Mouse (Mus musculus): Measurements from ENCODE around the gene Kap. TPM values are rescaled to one million over a fixed set of nuclear protein-coding genes. Genes with fewer than 3 reads are reported as not detected.
"Not testable (repeated sequence)": the region's sequence is repeated elsewhere in the genome, so short reads cannot be mapped to it uniquely, and the experiment has no call there.

The Kap gene
- not detected in 2 replicates for polyA plus RNA-seq (2012; rRNA removed)

DNA sequence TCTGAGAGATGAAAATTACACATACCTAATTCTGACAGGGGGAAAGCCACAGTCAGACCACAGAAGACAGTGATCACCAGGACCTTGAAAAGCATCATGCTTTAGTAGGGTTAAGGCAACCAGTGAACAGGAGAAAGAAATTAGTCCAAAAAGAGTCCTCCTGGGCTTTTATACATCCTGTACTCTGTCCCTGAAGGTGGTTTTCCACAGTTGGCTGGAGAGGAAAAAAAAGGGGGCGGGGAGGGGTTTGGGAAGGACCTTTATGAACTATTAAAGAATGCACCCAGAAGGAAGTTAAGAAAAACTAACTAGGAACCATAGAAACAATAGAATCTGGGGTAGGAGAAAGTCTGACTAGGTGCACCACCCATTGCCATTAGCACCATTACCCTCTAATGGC lies at the start of gene Kap:
TSS of gene Kap (minus strand) at position 237 of the 400 bp plus-strand sequence.
- Histone ChIP-seq H3K4me3 (ENCODE audit: insufficient read depth, low read length) (no peak within 1 kb of the TSS), H3K27ac (ENCODE audit: insufficient read depth, low read length) (no peak within 1 kb of the TSS), H3K4me1 (ENCODE audit: control insufficient read depth, insufficient read depth, low read length) (no peaks in the 10 kb centered on the region)
- TF ChIP-seq CTCF (IDR thresholded peaks at IDR 0.05; ENCODE audit: extremely low read depth, insufficient read depth, low read length) (no peak), POLR2A (IDR thresholded peaks at IDR 0.05; ENCODE audit: extremely low read depth, insufficient read depth, low read length) (no peak)

DNA sequence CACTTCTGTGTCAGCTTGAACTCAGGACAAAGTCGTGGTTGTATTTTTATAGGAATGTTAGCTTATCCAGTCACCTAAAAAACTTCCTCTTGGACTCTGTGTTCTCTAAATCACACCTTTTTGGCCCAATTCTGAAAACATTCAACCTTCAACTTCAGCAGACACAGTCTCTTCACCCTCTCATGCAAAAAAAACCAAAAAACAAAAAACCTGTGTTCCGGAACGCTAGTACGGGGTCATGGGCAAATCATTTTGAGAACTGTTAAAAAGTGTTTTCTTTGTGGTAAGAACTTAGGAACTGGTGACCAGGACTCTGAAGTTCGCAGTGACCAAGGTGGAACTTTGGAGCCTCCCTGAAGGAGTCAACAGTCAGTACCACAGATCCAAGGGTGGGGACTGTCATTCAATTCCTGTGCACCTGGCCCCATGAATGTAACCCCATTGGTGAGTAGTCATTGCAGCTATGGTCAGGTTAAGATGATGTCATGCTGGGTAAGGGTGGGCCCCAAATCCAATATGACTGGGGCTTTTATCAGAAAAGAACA lies 32.4 kb upstream of the Kap start:
- Histone ChIP-seq H3K27ac (ENCODE audit: insufficient read depth, low read length) (no peak overlapping the region), H3K4me3 (ENCODE audit: insufficient read depth, low read length) (no peak overlapping the region), H3K4me1 (ENCODE audit: control insufficient read depth, insufficient read depth, low read length) (no peaks in the 10 kb centered on the region)
- TF ChIP-seq POLR2A (IDR thresholded peaks at IDR 0.05; ENCODE audit: extremely low read depth, insufficient read depth, low read length): no peak
- no peak for TF ChIP-seq CTCF (IDR thresholded peaks at IDR 0.05; ENCODE audit: extremely low read depth, insufficient read depth, low read length)

DNA sequence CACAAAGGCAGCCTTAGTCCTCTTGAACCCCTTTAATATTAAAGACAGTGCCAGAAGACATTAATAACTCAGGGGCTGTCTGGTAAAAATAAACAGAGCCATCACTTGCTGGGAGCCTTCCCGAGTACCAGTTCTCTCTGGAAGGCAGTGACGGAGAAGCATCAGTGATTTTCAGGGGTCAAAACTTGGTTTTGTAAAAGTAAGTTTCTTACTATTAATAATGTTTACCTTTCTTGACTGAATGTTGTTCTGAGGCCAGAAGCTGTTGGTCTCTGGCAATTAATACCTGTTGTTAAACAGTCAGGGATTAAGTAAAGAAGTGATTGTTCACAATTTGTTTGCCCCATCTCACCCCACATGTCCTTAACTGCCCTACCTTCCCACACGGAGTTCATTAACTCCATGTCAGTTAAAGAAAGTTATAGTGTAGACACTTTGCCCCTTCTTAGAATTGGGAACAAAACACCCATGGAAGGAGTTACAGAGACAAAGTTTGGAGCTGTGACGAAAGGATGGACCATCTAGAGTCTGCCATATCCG lies 30.0 kb upstream of the Kap start:
- TF ChIP-seq POLR2A (IDR thresholded peaks at IDR 0.05; ENCODE audit: extremely low read depth, insufficient read depth, low read length) (no peak), CTCF (IDR thresholded peaks at IDR 0.05; ENCODE audit: extremely low read depth, insufficient read depth, low read length) (no peak)
- Histone ChIP-seq H3K4me3 (ENCODE audit: insufficient read depth, low read length) (no peak overlapping the region), H3K4me1 (ENCODE audit: control insufficient read depth, insufficient read depth, low read length) (no peaks in the 10 kb centered on the region), H3K27ac (ENCODE audit: insufficient read depth, low read length) (no peak overlapping the region)

DNA sequence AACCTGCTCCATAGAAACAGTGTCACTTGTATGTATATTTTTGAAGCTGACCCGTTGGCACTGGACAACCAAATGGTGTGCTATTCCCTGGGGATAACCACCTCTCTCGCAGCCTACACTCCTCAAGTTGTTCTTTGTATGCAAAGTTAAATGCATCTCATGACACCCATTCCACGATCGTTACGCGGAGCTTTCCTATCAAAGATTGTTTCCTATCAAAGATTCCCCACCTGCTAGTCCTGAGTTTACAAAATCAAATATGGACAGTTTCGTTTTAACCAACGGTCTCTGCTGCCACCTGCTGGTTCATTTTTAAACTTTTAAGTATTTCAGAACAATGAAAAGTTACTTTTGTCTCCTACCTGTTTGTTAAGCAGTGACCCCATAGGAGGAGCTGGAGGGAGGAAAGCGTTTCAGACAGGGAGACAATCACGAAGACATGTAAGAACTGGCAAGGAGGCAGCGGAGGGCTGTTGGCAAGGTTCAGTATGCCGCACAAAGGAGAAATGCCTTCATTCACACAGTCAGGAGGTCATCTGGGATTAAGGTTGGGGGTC lies 22.4 kb upstream of the Kap start:
- peaks cover 1% of the 10 kb centered on the region; the same call in 1 of the 2 replicates for H3K4me1 ChIP-seq (ENCODE audit: control insufficient read depth, insufficient read depth, low read length)
- H3K4me3 ChIP-seq (ENCODE audit: insufficient read depth, low read length): no peak overlapping the region
- TF ChIP-seq POLR2A (IDR thresholded peaks at IDR 0.05; ENCODE audit: extremely low read depth, insufficient read depth, low read length) (no peak), CTCF (IDR thresholded peaks at IDR 0.05; ENCODE audit: extremely low read depth, insufficient read depth, low read length) (peak; percentile 29; the same call in 1 of the 2 replicates)
- H3K27ac ChIP-seq (ENCODE audit: insufficient read depth, low read length): no peak overlapping the region

DNA sequence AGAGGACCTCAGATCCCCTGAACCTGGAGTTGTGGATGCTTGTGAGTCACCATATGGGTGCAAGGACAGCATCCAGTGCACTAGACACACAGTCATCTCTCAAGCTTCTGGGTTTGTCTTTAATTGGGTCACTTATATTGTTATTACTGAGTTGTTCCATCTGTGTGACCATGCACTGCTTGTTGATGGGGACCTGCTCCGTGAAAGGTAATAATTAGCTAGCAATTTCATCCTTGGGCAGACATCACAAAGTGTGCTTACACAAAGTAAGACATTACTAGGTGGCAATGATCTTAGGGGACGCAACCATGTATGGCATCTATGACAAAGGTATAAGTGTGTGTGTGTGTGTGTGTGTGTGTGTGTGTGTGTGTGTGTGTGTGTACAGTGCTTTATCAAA lies 19.1 kb upstream of the Kap start:
- Histone ChIP-seq H3K4me3 (ENCODE audit: insufficient read depth, low read length) (no peak overlapping the region), H3K27ac (ENCODE audit: insufficient read depth, low read length) (no peak overlapping the region), H3K4me1 (ENCODE audit: control insufficient read depth, insufficient read depth, low read length) (peaks cover 1% of the 10 kb centered on the region; the same call in 1 of the 2 replicates)
- TF ChIP-seq CTCF (IDR thresholded peaks at IDR 0.05; ENCODE audit: extremely low read depth, insufficient read depth, low read length) (no peak), POLR2A (IDR thresholded peaks at IDR 0.05; ENCODE audit: extremely low read depth, insufficient read depth, low read length) (no peak)

DNA sequence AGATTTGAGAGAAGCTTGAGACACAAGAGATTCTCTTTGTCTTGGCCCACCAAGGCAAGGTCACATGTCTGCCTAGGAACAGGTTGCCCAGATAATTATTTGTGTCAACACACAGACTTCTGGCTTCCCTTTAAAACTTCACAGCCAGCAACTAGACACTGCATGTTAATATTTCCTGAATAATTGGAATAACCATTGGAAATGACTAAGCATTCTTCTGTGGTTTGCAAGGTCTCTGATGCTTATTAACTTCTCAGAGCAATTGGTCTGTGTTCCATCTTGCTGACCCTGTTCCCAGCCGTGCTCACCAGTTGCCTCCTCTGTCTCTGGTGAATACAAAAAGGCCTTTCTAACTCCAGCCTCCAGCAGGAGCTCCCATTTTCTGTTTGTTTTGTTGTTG lies 17.6 kb upstream of the Kap start:
- TF ChIP-seq CTCF (IDR thresholded peaks at IDR 0.05; ENCODE audit: extremely low read depth, insufficient read depth, low read length) (no peak), POLR2A (IDR thresholded peaks at IDR 0.05; ENCODE audit: extremely low read depth, insufficient read depth, low read length) (no peak)
- Histone ChIP-seq H3K4me1 (ENCODE audit: control insufficient read depth, insufficient read depth, low read length) (peaks cover 1% of the 10 kb centered on the region; the same call in 1 of the 2 replicates), H3K27ac (ENCODE audit: insufficient read depth, low read length) (no peak overlapping the region), H3K4me3 (ENCODE audit: insufficient read depth, low read length) (no peak overlapping the region)

DNA sequence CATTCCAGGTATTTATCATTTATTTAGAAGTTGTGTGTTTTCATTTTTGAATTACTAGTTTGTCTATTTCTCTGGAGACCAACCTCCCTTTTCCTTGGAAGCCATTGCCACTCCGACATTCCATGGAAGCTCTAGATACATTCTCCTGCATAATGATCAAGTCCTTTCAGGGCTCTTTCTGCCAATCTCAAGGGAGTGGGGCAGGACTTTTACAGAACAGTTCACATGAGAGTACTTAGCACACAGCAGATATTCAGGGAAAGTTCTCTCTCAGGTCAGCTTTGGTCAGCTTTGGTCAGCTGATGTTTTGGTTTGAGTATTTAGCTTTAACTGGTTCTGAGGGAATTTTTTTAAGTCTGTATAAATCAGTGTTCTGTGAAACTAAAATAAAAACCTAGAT lies 14.8 kb upstream of the Kap start:
- no peak overlapping the region for H3K4me3 ChIP-seq (ENCODE audit: insufficient read depth, low read length)
- no peaks in the 10 kb centered on the region for H3K4me1 ChIP-seq (ENCODE audit: control insufficient read depth, insufficient read depth, low read length)
- no peak overlapping the region for H3K27ac ChIP-seq (ENCODE audit: insufficient read depth, low read length)
- TF ChIP-seq CTCF (IDR thresholded peaks at IDR 0.05; ENCODE audit: extremely low read depth, insufficient read depth, low read length): no peak
- no peak for TF ChIP-seq POLR2A (IDR thresholded peaks at IDR 0.05; ENCODE audit: extremely low read depth, insufficient read depth, low read length)

DNA sequence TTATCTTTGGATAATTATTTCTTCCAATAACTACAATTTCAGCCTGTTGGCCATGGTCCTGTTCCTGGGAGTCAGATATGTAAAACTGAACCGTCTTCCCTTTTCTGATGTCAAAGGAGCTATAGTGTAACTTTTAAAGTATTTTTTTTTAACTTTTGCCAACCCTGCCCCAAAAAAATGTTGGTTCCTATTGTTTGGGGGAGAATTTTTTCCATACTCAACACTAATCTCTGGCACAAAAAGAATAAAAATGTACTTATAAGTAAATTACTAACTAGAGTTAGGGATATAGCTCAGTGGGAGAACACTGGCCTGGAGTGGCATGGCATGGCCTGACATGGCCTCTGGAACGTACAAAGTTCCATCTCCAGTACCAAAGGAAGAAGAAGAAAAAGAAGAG lies 2.3 kb upstream of the Kap start:
- Histone ChIP-seq H3K4me1 (ENCODE audit: control insufficient read depth, insufficient read depth, low read length) (no peaks in the 10 kb centered on the region), H3K27ac (ENCODE audit: insufficient read depth, low read length) (no peak overlapping the region), H3K4me3 (ENCODE audit: insufficient read depth, low read length) (no peak overlapping the region)
- TF ChIP-seq POLR2A (IDR thresholded peaks at IDR 0.05; ENCODE audit: extremely low read depth, insufficient read depth, low read length) (no peak), CTCF (IDR thresholded peaks at IDR 0.05; ENCODE audit: extremely low read depth, insufficient read depth, low read length) (no peak)

DNA sequence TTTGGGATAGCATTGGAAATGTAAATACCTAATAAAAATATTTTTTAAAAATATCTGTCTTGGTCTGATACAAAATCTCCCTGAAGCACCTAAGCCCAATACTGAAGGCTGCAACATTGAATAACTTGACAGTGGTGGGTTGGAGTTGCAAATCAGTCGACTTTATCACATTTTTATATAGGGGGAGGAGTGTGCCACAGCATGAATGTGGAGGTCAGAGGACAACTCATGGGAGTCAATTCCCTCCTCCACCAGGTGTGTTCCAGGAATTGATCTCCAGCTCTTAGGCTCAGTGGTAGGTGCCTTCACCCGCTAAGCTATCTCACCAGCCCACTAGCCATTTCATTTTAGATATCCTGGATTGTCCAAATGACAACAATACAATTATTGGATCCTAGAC lies 4.2 kb downstream of the Kap start:
- TF ChIP-seq POLR2A (IDR thresholded peaks at IDR 0.05; ENCODE audit: extremely low read depth, insufficient read depth, low read length): no peak
- no peak for TF ChIP-seq CTCF (IDR thresholded peaks at IDR 0.05; ENCODE audit: extremely low read depth, insufficient read depth, low read length)
- H3K4me1 ChIP-seq (ENCODE audit: control insufficient read depth, insufficient read depth, low read length): no peaks in the 10 kb centered on the region
- H3K4me3 ChIP-seq (ENCODE audit: insufficient read depth, low read length): no peak overlapping the region
- no peak overlapping the region for H3K27ac ChIP-seq (ENCODE audit: insufficient read depth, low read length)

DNA sequence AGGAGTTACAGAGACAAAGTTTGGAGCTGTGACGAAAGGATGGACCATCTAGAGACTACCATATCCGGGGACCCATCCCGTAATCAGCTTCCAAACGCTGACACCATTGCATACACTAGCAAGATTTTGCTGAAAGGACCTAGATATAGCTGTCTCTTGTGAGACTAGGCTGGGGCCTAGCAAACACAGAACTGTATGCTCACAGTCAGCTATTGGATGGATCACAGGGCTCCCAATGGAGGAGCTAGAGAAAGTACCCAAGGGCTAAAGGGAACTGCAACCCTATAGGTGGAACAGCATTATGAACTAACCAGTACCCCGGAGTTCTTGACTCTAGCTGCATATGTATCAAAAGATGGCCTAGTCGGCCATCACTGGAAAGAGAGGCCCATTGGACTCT lies 4.7 kb downstream of the Kap start:
- not testable (repeated sequence) for H3K27ac ChIP-seq (ENCODE audit: insufficient read depth, low read length); H3K4me1 ChIP-seq (ENCODE audit: control insufficient read depth, insufficient read depth, low read length); H3K4me3 ChIP-seq (ENCODE audit: insufficient read depth, low read length)

DNA sequence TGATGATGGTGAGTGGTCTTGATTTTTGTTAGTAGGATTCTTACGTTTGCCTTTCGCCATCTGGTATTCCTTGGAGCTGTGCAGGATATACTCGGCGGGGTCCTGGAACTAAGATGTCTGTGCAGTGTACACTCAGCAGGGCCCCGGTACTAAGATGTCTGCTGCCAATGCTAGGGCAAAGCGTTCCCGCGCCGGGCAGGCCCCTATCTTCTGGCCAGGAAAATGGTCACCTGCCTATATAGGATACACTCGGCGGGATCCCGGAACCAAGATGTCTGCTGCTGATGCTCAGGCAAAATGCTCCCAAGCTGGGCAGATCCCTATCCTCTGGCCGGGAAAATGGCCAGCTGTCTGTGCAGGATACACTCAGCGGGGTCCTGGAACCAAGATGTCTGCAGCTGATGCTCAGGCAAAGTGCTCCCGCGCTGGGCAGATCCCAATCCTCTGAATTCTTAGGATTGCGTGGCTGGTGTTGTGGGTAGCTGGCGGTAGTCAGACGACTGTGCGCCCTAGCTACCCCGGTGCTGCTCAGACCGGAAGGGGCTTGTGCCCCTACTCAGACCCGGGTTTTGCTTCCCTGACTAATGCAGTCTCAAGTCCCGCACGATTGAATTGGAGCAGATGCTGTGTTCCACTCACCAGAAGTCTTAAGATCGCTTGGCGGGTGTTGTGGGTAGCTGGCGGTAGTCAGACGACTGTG lies 15.1 kb downstream of the Kap start:
- H3K4me3 ChIP-seq (ENCODE audit: insufficient read depth, low read length); H3K4me1 ChIP-seq (ENCODE audit: control insufficient read depth, insufficient read depth, low read length); H3K27ac ChIP-seq (ENCODE audit: insufficient read depth, low read length): not testable (repeated sequence)

Data from cortical plate, adult 2 months (tissue).